Mouse (Mus musculus) left cerebral cortex, adult 18-20 months (tissue): ENCODE data around the gene Kcnmb3. TPM values are rescaled to one million over a fixed set of nuclear protein-coding genes. Genes with fewer than 3 reads are reported as not detected.

Experiments used
- DNase-seq, 2 experiments: peaks; one replicate each; pipeline ENCODE4 v3.0.0; 2021 to 2022; ENCODE audit warnings: low spot score in 2 of 2, mixed read lengths in 1 of 2
- long read RNA-seq, 2 experiments: library from polyadenylated mRNA; stranded (forward); transcript quantifications; one replicate each; pipeline ENCODE4 v2.0.0; 2021
- total RNA-seq, 2 experiments: library from RNA; stranded (reverse); gene quantifications; 2 replicates each; pipeline ENCODE4 v1.2.3; 2021

Kcnmb3 gene
- under 1 TPM in 1 of 2 experiments, not detected in 1; 0.35 TPM for total RNA-seq
- long read RNA-seq, experiment 1, partial matches to known transcripts: 0 of 1 reads
- long read RNA-seq, experiment 1, other reads (novel, unspliced or antisense): 1 of 1 reads
- long read RNA-seq, experiment 2, partial matches to known transcripts: 0 of 1 reads
- long read RNA-seq, experiment 2, other reads (novel, unspliced or antisense): 1 of 1 reads

GRCm38 (mm10) chr3:32492097-32493090, at the start of gene Kcnmb3:
TSS of gene Kcnmb3 (minus strand) at chr3:32492231.
- no peak for DNase-seq

DNA sequence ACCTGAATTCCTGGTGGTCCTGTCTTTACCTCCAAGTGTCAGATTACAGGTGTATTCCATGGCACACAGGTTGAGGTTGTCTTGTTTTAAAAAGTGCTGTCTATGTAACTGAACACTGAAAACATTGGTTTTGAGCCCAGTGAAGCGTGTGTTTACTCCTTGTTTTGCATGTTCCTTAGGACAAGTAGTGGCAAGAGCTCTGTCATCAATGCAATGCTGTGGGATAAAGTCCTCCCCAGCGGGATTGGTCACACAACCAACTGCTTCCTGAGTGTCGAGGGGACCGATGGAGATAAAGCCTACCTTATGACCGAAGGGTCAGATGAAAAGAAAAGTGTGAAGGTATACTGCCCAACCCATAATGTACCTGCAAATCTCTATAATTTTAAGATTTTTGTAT, 46.1 kb upstream of the Kcnmb3 start:
- no peak for DNase-seq

DNA sequence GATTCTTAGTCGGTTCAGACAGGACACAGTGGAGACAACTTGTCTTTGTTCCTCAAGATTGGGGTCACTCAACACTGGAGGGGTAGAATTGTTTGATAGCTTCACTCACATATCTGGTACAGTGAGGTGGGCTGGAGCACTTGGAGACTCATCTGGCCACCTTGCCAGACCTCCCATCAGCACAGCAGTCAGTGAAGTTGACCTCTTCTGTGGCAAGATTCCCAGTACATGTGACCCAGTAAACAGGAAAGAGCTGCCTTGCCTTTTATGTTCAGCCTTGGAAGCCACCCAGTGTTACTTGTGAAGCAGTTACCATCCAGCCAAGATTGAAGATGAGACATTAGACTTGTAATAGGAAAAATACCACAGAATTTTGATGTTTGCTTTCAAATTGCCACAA, 45.5 kb upstream of the Kcnmb3 start:
- DNase-seq: peak; percentile 15 to 24

- no peak for DNase-seq
Observed at GRCm38 (mm10) chr3:32535692-32536091, 43.7 kb upstream of the Kcnmb3 start.

GRCm38 (mm10) chr3:32530041-32530440, 38.0 kb upstream of the Kcnmb3 start:
- no peak for DNase-seq

GRCm38 (mm10) chr3:32529303-32529898, 37.4 kb upstream of the Kcnmb3 start, which contains the start of gene Mfn1:
TSS of gene Mfn1 (plus strand) at chr3:32529465.
- peak; percentile 86 to 94 for DNase-seq

- DNase-seq: no peak
Observed at GRCm38 (mm10) chr3:32527181-32527580, 35.1 kb upstream of the Kcnmb3 start.

- no peak for DNase-seq
Observed at GRCm38 (mm10) chr3:32513528-32513927, 21.5 kb upstream of the Kcnmb3 start.

- no peak for DNase-seq
Observed at GRCm38 (mm10) chr3:32512686-32513284, 20.8 kb upstream of the Kcnmb3 start.

DNA sequence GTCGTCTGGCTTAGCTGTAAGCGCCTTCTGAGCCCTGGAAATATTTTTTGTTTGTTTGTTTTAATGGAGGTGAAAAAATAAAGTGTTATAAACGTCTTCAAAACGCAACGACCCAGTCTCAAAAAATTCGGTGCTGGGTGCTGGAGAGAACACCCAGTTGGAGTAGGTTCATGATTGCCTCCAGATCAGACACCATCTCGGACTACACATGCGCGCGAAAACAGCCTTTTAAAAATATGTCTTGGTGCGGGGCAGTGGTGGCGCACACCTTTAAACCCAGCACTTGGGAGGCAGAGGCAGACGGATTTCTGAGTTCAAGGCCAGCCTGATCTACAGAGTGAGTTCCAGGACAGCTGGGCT, 19.1 kb upstream of the Kcnmb3 start:
- DNase-seq: peak in 1 of 2 experiments; percentile 21

- peak; percentile 92 to 94 for DNase-seq
Observed at GRCm38 (mm10) chr3:32510375-32511190, 18.6 kb upstream of the Kcnmb3 start.

DNA sequence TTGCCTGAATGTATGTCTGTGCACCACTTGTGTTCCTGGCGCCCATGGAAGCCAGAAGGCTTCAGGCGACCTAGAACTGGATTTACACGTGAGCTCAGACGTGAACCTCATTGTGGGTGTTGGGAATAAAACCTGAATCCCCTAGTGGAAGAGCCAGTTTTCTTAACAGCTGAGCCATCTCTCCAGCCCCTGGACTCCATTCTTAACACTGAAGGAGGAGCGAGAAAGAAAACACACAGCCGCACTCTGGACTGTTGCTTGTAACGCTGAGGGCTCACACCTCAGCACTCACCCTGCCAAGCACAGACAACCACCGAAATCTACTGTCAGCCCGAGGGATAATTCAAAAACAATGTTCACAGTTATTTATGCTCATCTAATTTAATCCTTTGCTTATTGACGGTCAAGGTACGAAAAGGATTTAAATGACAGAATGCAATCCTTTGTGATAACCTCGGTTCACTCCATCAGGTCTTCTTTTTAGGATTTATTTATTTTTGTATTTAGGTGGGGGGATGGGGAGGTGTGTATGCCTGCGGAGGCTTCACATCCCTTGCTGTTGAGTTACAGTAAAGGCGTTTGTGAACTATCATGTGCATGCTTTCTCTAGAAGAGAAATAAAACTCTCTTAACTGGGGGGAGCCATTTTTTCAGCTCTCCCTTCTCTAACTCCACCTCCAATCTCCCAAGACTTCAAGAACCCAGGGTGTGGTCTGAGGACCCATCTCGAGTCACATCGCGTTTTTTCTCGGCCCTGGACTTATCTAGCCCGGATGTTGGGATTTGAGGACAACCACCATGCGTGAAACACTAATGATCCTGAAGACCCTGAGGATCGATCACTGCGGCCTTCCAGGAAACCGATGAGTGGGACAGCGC, 17.7 kb upstream of the Kcnmb3 start, which contains the start of gene Zfp639:
TSS of gene Zfp639 (plus strand) at position 764 of the 879 bp plus-strand sequence.
- DNase-seq: no peak

DNA sequence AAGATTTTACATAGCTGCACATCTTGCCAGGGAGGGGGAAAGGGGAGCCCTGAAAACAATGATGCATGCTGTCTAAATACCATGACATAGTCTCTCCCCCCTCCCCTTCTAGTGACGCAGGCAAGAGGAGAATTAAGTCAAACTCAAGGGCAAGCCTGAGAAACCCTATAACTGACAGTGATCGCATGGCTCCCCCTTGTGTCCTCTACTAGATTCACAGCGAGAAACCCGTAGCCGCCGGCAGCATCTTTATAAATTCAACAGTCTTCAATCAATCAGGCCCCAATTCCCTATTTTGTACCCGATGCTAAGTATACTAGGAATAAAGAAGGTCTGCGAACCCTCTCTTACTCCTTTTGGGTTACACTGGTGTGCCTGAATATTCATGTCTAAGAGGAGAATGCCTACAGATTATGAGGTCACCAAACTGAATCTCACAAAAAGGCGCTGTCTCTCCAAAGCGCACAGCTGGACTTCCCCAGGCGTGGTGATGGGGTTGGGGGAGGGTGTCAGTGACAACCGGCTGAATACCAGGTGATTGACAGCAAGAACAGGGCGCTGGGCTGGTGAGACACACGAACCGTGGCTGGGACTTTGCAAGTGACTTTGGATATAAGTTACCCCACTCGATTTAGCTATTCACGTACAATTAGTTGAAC, 16.8 kb upstream of the Kcnmb3 start:
- peak; percentile 67 to 71 for DNase-seq

DNA sequence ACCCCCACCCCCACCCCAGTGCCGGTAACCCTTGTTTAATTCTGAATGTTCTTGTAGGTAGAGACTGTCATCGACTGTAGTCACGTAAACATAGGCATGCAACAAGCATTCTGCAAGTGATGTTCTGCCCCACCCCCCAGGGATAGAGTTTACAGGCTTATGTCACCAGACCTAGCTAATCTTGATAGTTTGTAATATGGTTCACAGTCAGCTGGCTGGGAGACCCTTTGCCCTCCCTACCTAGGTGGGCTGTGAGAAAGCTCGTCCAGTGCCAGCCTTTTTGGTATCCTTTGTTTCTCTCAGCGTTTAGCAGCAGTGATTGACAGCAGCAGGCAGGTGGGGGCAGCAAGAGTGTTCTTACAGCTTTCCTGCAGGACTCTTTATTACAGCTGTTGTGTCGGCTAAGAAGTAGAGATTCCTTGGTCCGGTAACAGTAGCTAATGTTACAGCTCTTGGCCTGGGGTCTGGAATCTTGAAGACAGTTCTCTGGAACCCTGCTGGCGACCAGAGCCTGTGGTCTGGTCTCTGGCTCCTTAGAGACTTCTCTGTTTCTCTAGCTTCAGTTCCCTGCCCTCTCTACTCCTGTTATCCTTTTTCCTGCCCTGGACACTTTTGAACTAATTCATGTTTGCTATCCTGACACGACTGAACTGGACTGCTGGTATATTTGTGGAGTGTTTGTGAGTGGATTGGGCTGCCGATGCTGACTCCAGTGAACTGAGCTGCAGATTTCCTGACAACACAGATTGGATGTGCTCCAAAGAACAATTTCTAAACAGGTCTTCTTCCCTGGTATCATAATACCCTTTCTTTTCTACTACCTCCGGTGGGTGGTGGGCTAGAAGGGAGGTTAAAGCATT, 14.6 kb upstream of the Kcnmb3 start:
- DNase-seq: no peak

DNA sequence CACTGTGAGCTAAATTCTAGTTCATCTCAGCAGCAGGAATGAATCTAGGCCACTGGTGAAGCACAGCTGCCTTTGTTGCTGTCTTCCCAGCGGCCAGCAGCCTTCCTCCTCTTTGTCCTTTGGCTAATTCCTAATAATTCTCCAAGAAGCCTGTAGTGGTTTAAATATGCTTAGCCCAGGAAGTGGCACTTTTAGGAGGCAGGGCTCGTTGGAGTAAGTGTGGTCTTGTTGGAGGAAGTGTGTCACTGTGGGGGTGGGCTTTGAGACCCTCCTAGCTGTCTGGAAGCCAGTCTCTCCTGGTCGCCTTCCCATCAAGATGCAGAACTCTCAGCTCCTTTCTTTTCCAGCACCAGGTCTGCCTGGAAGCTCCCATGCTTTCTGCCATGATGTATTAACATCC, 13.8 kb upstream of the Kcnmb3 start:
- DNase-seq: no peak

GRCm38 (mm10) chr3:32500346-32500745, 8.3 kb upstream of the Kcnmb3 start:
- no peak for DNase-seq

GRCm38 (mm10) chr3:32496711-32497070, 4.7 kb upstream of the Kcnmb3 start:
- no peak for DNase-seq
